9 mouse cellular contexts compared by ENCODE assay signal in genomic region chr11:113192086-113192856, GRCm38 (mm10).
DNase-seq lines count a peak whose midpoint lies in the region; ATAC-seq and TF ChIP-seq lines count a peak whose summit lies in the region.
"Had no signal": no experiment of that assay in that cellular context is flagged by ENCODE, and none has a peak within 500 bp of the region (broad histone marks: within the 10 kb centered on the region; RNA-seq: fewer than 3 reads in every experiment).

No protein-coding gene starts in this region.

- WGBS in heart, embryonic 13.5 days = 53% methylated on average over 22 of the region's 22 CpGs
- 63% methylated on average over 22 of the region's 22 CpGs for WGBS in hindbrain, embryonic 14.5 days
- WGBS in thymus, adult 2 months = 83% methylated on average over 22 of the region's 22 CpGs

- peaks cover 4% of the 10 kb centered on the region for H3K27me3 ChIP-seq in heart, embryonic 13.5 days (replicated peaks)
- H3K27me3 ChIP-seq in hindbrain, embryonic 14.5 days (ENCODE audit: control insufficient read depth, insufficient read depth, low read length) = no peaks in the 10 kb centered on the region
- no peaks in the 10 kb centered on the region for H3K27me3 ChIP-seq in thymus, adult 2 months (ENCODE audit: control insufficient read depth, insufficient read depth, low read length)

- no peak overlapping the region for H3K27ac ChIP-seq in heart, embryonic 13.5 days (replicated peaks)
- H3K27ac ChIP-seq in hindbrain, embryonic 14.5 days = no peak overlapping the region
- no peak overlapping the region for H3K27ac ChIP-seq in thymus, adult 2 months (ENCODE audit: control insufficient read depth, insufficient read depth, low read length)

- 0 out of 2 replicates have a peak overlapping the region, but pooled peaks have one; percentile 1 for H3K4me3 ChIP-seq in heart, embryonic 13.5 days
- H3K4me3 ChIP-seq in hindbrain, embryonic 14.5 days (replicated peaks; ENCODE audit: low read length) = no peak overlapping the region
- no peak overlapping the region for H3K4me3 ChIP-seq in thymus, adult 2 months (ENCODE audit: control insufficient read depth, insufficient read depth, low read length)

- peak overlapping the region; percentile 27 for H3K4me2 ChIP-seq in heart, embryonic 13.5 days
- no peak overlapping the region for H3K4me2 ChIP-seq in hindbrain, embryonic 14.5 days (replicated peaks)

- TF ChIP-seq POLR2A in thymus, adult 2 months (IDR thresholded peaks at IDR 0.05; ENCODE audit: control insufficient read depth, extremely low read depth, insufficient read depth, low read length, poor library complexity) = no peak

- no peaks in the 10 kb centered on the region for H3K36me3 ChIP-seq in heart, embryonic 13.5 days
- no peaks in the 10 kb centered on the region for H3K36me3 ChIP-seq in hindbrain, embryonic 14.5 days (replicated peaks; ENCODE audit: control insufficient read depth, insufficient read depth)
- no peaks in the 10 kb centered on the region for H3K36me3 ChIP-seq in thymus, adult 2 months (ENCODE audit: control insufficient read depth, insufficient read depth, low read length)

- TF ChIP-seq CTCF in thymus, adult 2 months (IDR thresholded peaks at IDR 0.05; ENCODE audit: borderline replicate concordance, control insufficient read depth, extremely low read depth, insufficient read depth, low read length, poor library complexity) = no peak

- DNase-seq in heart, adult 8-10 months (ENCODE audit: low spot score) = no peak
- peak; percentile 70 for DNase-seq in cerebellum, adult 11-12 months
- no peak for DNase-seq in hindbrain, embryonic 14.5 days (ENCODE audit: low spot score)
- DNase-seq in naive thymus-derived CD4-positive, alpha-beta T cell, adult 2 months (ENCODE audit: low read depth) = peak; percentile 34
- no peak for DNase-seq in urinary bladder, postnatal 14 days (ENCODE audit: low spot score)
- DNase-seq in c-Kit-positive CD71-positive TER-119-positive erythroid progenitor cells, embryonic 14.5 days (ENCODE audit: low spot score) = no peak
- DNase-seq in thymus, adult 2 months = no peak
- DNase-seq: spleen, adult 18-20 months had no signal

- peaks cover 6% of the 10 kb centered on the region for H3K4me1 ChIP-seq in heart, embryonic 13.5 days
- H3K4me1 ChIP-seq in hindbrain, embryonic 14.5 days (replicated peaks; ENCODE audit: control insufficient read depth, insufficient read depth, low read length) = peaks cover 18% of the 10 kb centered on the region; the same call in 1 of the 2 replicates
- H3K4me1 ChIP-seq in thymus, adult 2 months (replicated peaks; ENCODE audit: control insufficient read depth, insufficient read depth, low read length) = peaks cover 15% of the 10 kb centered on the region

- H3K9me3 ChIP-seq in heart, embryonic 13.5 days = no peaks in the 10 kb centered on the region
- H3K9me3 ChIP-seq in hindbrain, embryonic 14.5 days (ENCODE audit: control insufficient read depth, low read length) = no peaks in the 10 kb centered on the region

- no peak for ATAC-seq in heart, embryonic 13.5 days (ENCODE audit: extremely low read depth, insufficient number of reproducible peaks, low FRiP score, low TSS enrichment)
- peak; percentile 9; the same call in 1 of the 2 replicates for ATAC-seq in hindbrain, embryonic 14.5 days (ENCODE audit: low FRiP score)

- H3K9ac ChIP-seq in heart, embryonic 13.5 days = no peak overlapping the region
- no peak overlapping the region for H3K9ac ChIP-seq in hindbrain, embryonic 14.5 days

Comparison
In these comparisons a context has a peak if more than half of its experiments do, and no peak if none do; other contexts are left out.
1. DNase-seq: peak in cerebellum, adult 11-12 months (single experiment) and naive thymus-derived CD4-positive, alpha-beta T cell, adult 2 months (single experiment); none in heart, adult 8-10 months (single experiment), hindbrain, embryonic 14.5 days (single experiment), urinary bladder, postnatal 14 days (single experiment), c-Kit-positive CD71-positive TER-119-positive erythroid progenitor cells, embryonic 14.5 days (single experiment) and thymus, adult 2 months (single experiment).